ENCODE assay signal across 35 mouse cellular contexts in genomic region chr8:127600641-127601040, GRCm38 (mm10).
"Had no signal": no experiment of that assay in that cellular context is flagged by ENCODE, and none has a peak within 500 bp of the region (broad histone marks: within the 10 kb centered on the region; RNA-seq: fewer than 3 reads in every experiment).

No protein-coding gene starts in this region.

- H3K9ac ChIP-seq: heart, embryonic 12.5 days; heart, embryonic 13.5 days; heart, embryonic 15.5 days; hindbrain, embryonic 12.5 days; hindbrain, embryonic 13.5 days; hindbrain, embryonic 14.5 days; hindbrain, embryonic 15.5 days; intestine, embryonic 15.5 days; kidney, embryonic 15.5 days had no signal

- H3K4me3 ChIP-seq: heart, embryonic 10.5 days; heart, embryonic 12.5 days; heart, embryonic 13.5 days; heart, embryonic 15.5 days; hindbrain, embryonic 10.5 days; hindbrain, embryonic 12.5 days; hindbrain, embryonic 13.5 days; hindbrain, embryonic 15.5 days; intestine, embryonic 15.5 days; kidney, embryonic 15.5 days; layer of hippocampus, adult 2 months had no signal

- H3K4me2 ChIP-seq: heart, embryonic 11.5 days; heart, embryonic 12.5 days; heart, embryonic 13.5 days; heart, embryonic 15.5 days; hindbrain, embryonic 12.5 days; hindbrain, embryonic 13.5 days; hindbrain, embryonic 14.5 days; hindbrain, embryonic 15.5 days; intestine, embryonic 15.5 days; kidney, embryonic 15.5 days had no signal

- H3K27ac ChIP-seq: heart, embryonic 10.5 days; heart, embryonic 13.5 days; heart, embryonic 15.5 days; hindbrain, embryonic 10.5 days; hindbrain, embryonic 12.5 days; hindbrain, embryonic 13.5 days; hindbrain, embryonic 14.5 days; hindbrain, embryonic 15.5 days; hindbrain, postnatal 0 days; intestine, embryonic 15.5 days; kidney, embryonic 15.5 days; kidney, postnatal 0 days; layer of hippocampus, adult 2 months had no signal

- H3K27me3 ChIP-seq: heart, embryonic 12.5 days; heart, embryonic 13.5 days; heart, embryonic 15.5 days; hindbrain, embryonic 12.5 days; hindbrain, embryonic 13.5 days; hindbrain, embryonic 15.5 days; intestine, embryonic 15.5 days; kidney, embryonic 15.5 days had no signal

- DNase-seq: heart, postnatal 10 days; heart, postnatal 14 days; heart, postnatal 36 days; heart, postnatal 4 days; kidney, adult 11 months; kidney, adult 18-20 months; kidney, adult 2 months; kidney, adult 8-10 months; kidney, adult 9 months; kidney, postnatal 10 days; kidney, postnatal 14 days; kidney, postnatal 25 days; kidney, postnatal 36 days; kidney, postnatal 4 days; layer of hippocampus, adult 9-11 months; layer of hippocampus, postnatal 36 days had no signal

- H3K9me3 ChIP-seq: heart, embryonic 10.5 days; heart, embryonic 12.5 days; heart, embryonic 13.5 days; heart, embryonic 15.5 days; hindbrain, embryonic 10.5 days; hindbrain, embryonic 12.5 days; hindbrain, embryonic 13.5 days; hindbrain, embryonic 15.5 days; intestine, embryonic 15.5 days; kidney, embryonic 15.5 days had no signal

- H3K4me1 ChIP-seq: heart, embryonic 12.5 days; heart, embryonic 13.5 days; heart, embryonic 15.5 days; hindbrain, embryonic 10.5 days; hindbrain, embryonic 12.5 days; hindbrain, embryonic 13.5 days; hindbrain, embryonic 15.5 days; intestine, embryonic 15.5 days; kidney, embryonic 15.5 days had no signal

- ATAC-seq: hindbrain, embryonic 16.5 days; hindbrain, postnatal 0 days; inflammation-experienced regulatory T-cells, adult 6 months; intestine, embryonic 15.5 days; intestine, embryonic 16.5 days; intestine, postnatal 0 days had no signal

- H3K36me3 ChIP-seq: heart, embryonic 15.5 days; hindbrain, embryonic 15.5 days; intestine, embryonic 15.5 days had no signal
